Mouse (Mus musculus) stomach, embryonic 14.5 days (tissue): Measurements from ENCODE around the gene Zzef1. TPM values are rescaled to one million over a fixed set of nuclear protein-coding genes. Genes with fewer than 3 reads are reported as not detected.

Experiments used
- ATAC-seq: fragments of 200-750 bp; cut with Nextera tagmentation; 2 replicates; pipeline ENCODE4 v1.8.0; 2017; ENCODE audit warnings: low read depth, moderate TSS enrichment; ENCODE audit not compliant: insufficient number of reproducible peaks, insufficient read depth, low FRiP score
- H3K27ac ChIP-seq: fragments of 300-500 bp; sonication (generic); 2 replicates; pipeline ENCODE4 v1.5.1; 2014; ENCODE audit warnings: mild to moderate bottlenecking, low read length, moderate library complexity, mixed read lengths
- H3K27me3 ChIP-seq: fragments of 300-500 bp; sonication (generic); 2 replicates; pipeline ENCODE4 v1.6.1; 2014; ENCODE audit warnings: low read length, control low read depth, mixed read lengths; ENCODE audit not compliant: control insufficient read depth, insufficient read depth
- H3K36me3 ChIP-seq: fragments of 300-500 bp; sonication (generic); 2 replicates; pipeline ENCODE4 v1.6.1; 2014; ENCODE audit warnings: mild to moderate bottlenecking, control low read depth, low read length, moderate library complexity, mixed read lengths; ENCODE audit not compliant: control insufficient read depth, insufficient read depth
- H3K4me1 ChIP-seq: fragments of 300-500 bp; sonication (generic); 2 replicates; pipeline ENCODE4 v1.6.1; 2014; ENCODE audit warnings: low read length, control low read depth, mixed read lengths; ENCODE audit not compliant: control insufficient read depth, insufficient read depth
- H3K4me2 ChIP-seq: fragments of 300-500 bp; sonication (generic); replicated peaks from 2 replicates; pipeline ENCODE4 v1.6.1; 2014; ENCODE audit warnings: low read depth, low read length, control low read depth
- H3K4me3 ChIP-seq: fragments of 300-500 bp; sonication (generic); 2 replicates; pipeline ENCODE4 v1.5.1; 2014; ENCODE audit warnings: low read depth, low read length, control low read depth
- H3K9ac ChIP-seq: fragments of 300-500 bp; sonication (generic); replicated peaks from 2 replicates; pipeline ENCODE4 v1.6.1; 2014; ENCODE audit warnings: low read depth, mild to moderate bottlenecking, control low read depth, low read length, moderate library complexity, mixed read lengths
- H3K9me3 ChIP-seq: fragments of 300-500 bp; sonication (generic); 2 replicates; pipeline ENCODE4 v1.6.1; 2016; ENCODE audit warnings: low read depth, low read length, control low read depth; ENCODE audit not compliant: control insufficient read depth
- WGBS: fragments of 180-500 bp; shearing (Covaris S2); extraction: QIAGEN DNeasy Blood & Tissue Kit; methylation state at CpG from one replicate; pipeline ENCODE4 v1.1.7; 2014; 5-methylcytosine and 5-hydroxymethylcytosine counted together
- polyA plus RNA-seq: library from polyadenylated mRNA; unstranded; fragments of >200 nt; fragmentation: Nextera tagmentation; extraction: Ambion mirVana; gene quantifications from 2 replicates; pipeline ENCODE4 v1.2.1, GENCODE M21; 2014

Zzef1 gene
- polyA plus RNA-seq: 12.7 and 13.8 TPM in 2 replicates

DNA sequence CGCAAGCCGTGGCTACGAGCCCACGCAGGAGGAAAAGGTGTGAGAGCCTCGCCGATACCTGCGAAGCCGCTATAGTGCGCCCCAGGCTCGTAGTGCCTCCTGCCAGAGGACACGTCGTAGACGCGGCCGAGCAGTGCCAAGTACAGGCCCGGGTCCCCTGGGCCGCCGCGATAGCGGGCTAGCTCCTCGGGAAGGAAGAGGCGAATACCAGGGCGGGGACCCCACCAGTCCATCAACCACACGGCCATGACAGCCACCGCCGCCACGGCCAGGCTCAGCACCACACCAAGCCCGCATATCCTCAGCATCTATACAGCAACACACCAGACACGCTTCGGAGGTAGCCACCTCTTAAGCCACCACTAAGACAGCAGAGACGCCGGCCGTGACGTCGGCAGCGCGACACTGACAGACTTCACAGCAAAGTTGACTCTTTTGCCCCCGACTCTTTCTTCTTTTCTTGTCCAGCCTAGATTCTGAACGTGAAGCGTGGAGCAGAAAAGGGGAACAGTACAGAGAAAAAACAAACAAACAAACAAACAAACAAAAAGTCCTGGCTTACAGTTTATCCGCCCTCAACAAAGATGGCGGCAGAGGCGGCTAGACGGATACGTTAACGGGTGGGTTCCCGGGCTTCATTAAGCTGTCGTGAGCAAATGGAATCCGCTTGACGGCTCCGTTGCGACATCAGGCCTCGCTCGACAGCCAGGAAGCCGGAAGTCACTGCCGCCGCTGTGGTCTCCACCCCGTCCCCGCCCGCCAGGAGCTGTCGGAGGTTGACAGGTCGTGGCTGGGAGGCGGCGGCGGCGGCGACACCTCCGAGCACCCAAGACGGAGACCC, at the start of gene Zzef1, which contains the start of gene Cyb5d2:
Zzef1 (plus strand) TSS at position 772 of the 841 bp plus-strand sequence.
Cyb5d2 (minus strand) TSS at position 688 of the 841 bp plus-strand sequence.
- Histone ChIP-seq H3K27ac (peak within 1 kb of the TSS; percentile 68), H3K4me3 (peak within 1 kb of the TSS; percentile 78), H3K9ac (peak within 1 kb of the TSS; percentile 66), H3K4me2 (peak within 1 kb of the TSS; percentile 78), H3K36me3 (no peaks in the 10 kb centered on the region), H3K4me1 (0 out of 2 replicates have a peak, but pooled peaks cover 3% of the 10 kb centered on the region), H3K9me3 (no peaks in the 10 kb centered on the region), H3K27me3 (no peaks in the 10 kb centered on the region)
- peak; percentile 96 for ATAC-seq
- under 1% methylated on average over 69 of the region's 69 CpGs for WGBS

DNA sequence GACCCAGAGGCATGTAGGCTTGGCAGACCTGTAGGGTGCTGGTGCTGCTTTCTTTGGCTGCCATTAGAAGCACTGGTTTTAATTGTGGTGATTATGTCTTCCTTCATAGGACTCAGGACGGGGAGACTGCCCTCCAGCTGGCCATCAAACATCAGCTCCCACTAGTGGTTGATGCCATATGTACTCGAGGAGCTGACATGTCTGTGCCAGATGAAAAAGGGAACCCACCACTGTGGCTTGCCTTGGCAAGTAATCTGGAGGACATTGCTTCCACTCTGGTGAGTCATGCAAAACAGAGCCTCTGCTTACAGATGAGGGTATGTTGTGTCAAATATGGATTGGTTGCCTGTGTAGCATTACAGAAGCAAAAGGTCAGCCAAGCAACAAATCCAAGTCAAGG, 44.1 kb upstream of the Zzef1 start:
- 36% methylated on average over 2 of the region's 2 CpGs for WGBS
- no peak overlapping the region for H3K9ac ChIP-seq
- H3K4me1 ChIP-seq: no peaks in the 10 kb centered on the region
- peaks cover 86% of the 10 kb centered on the region for H3K36me3 ChIP-seq
- no peak for ATAC-seq
- H3K9me3 ChIP-seq: no peaks in the 10 kb centered on the region
- H3K4me3 ChIP-seq: no peak overlapping the region
- H3K4me2 ChIP-seq: no peak overlapping the region
- H3K27me3 ChIP-seq: no peaks in the 10 kb centered on the region
- no peak overlapping the region for H3K27ac ChIP-seq

DNA sequence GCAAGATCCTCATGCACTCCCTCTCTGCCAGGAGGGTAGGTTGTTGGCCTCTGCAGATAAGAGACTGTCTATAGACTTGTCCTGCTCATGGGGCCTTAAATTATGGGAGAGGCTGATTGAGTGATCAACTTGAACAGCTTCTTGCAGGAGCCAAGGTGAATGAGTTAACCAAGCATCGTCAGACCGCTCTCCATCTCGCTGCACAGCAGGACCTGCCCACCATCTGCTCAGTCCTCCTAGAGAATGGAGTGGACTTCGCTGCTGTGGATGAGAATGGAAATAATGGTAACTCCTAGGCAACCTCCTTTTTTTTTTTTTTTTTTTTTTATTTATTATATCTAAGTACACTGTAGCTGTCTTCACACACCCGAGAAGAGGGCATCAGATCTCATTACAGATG, 37.7 kb upstream of the Zzef1 start:
- Histone ChIP-seq H3K4me3 (no peak overlapping the region), H3K9me3 (no peaks in the 10 kb centered on the region), H3K27ac (no peak overlapping the region), H3K27me3 (no peaks in the 10 kb centered on the region), H3K4me1 (no peaks in the 10 kb centered on the region), H3K36me3 (peaks cover 89% of the 10 kb centered on the region), H3K9ac (no peak overlapping the region), H3K4me2 (no peak overlapping the region)
- ATAC-seq: no peak
- WGBS: 96% methylated on average over 5 of the region's 5 CpGs

DNA sequence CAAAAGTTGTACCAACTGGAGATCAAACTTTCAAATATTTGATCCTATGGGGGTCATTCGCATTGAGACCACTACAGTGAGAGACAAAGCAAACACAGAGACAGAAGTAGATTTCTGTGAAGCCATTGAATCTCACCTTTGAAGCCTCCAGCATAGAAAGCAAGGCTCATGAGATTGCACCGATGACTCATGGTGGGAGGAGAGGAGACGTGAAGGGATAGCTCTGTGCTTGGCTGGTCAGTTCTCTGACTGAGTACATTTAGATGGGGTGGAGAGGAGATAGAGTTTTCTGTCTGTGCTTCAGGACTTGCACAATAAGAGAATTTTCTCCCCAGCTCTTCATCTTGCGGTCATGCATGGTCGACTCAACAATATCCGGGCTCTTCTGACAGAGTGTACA, 36.4 kb upstream of the Zzef1 start:
- WGBS: 90% methylated on average over 6 of the region's 6 CpGs
- H3K4me1 ChIP-seq: no peaks in the 10 kb centered on the region
- ATAC-seq: no peak
- no peak overlapping the region for H3K9ac ChIP-seq
- H3K4me3 ChIP-seq: no peak overlapping the region
- H3K4me2 ChIP-seq: no peak overlapping the region
- H3K27ac ChIP-seq: no peak overlapping the region
- H3K27me3 ChIP-seq: no peaks in the 10 kb centered on the region
- no peaks in the 10 kb centered on the region for H3K9me3 ChIP-seq
- peaks cover 86% of the 10 kb centered on the region for H3K36me3 ChIP-seq

DNA sequence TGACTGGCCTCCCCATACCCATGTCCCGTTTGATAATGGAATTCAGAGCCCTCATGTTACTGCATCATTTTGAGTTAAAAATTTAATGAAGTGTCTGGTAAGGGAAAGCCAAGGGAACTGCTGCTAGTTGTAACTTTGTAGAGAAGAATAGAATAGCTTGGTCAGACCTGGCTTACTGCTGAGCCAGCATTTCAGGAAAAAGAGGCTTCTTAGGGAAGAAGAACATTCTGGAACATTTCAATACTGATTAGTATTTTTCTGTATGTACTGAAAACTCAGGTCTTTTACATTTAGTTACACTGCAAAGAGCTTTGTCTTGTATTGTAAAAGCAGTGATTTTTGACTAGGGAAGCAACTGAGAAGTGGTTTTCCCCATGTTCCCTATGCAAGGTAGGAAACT, 35.2 kb upstream of the Zzef1 start:
- H3K27ac ChIP-seq: no peak overlapping the region
- no peak overlapping the region for H3K9ac ChIP-seq
- H3K9me3 ChIP-seq: no peaks in the 10 kb centered on the region
- WGBS: 86% methylated on average over 1 of the region's 1 CpGs
- peaks cover 76% of the 10 kb centered on the region for H3K36me3 ChIP-seq
- H3K27me3 ChIP-seq: no peaks in the 10 kb centered on the region
- H3K4me1 ChIP-seq: no peaks in the 10 kb centered on the region
- no peak for ATAC-seq
- no peak overlapping the region for H3K4me3 ChIP-seq
- H3K4me2 ChIP-seq: no peak overlapping the region

DNA sequence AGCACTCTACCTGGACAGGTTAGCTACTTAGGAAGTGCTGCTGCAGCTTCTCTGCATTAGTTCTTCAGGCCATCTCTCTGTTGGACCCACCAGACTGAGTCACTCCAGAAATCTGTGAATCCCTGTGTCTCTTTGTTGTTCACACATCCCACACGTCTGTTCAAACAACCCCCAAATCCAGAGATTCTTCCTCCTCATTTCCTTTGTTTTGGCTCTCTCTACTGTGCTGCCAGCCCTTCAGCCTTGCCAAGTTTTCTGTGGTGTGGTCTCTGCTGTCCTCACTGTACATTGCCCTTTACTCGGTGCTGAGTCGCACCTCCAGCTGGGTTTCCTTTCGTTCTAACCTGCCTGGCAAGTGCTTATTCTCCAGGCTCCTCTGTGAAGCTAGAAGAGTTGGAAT, 31.8 kb upstream of the Zzef1 start:
- H3K4me3 ChIP-seq: no peak overlapping the region
- no peak overlapping the region for H3K27ac ChIP-seq
- whole genome bisulfite sequencing: 83% methylated on average over 4 of the region's 4 CpGs
- no peaks in the 10 kb centered on the region for H3K27me3 ChIP-seq
- 0 out of 2 replicates have a peak, but pooled peaks cover 2% of the 10 kb centered on the region for H3K4me1 ChIP-seq
- no peaks in the 10 kb centered on the region for H3K9me3 ChIP-seq
- H3K4me2 ChIP-seq: no peak overlapping the region
- H3K9ac ChIP-seq: no peak overlapping the region
- ATAC-seq: no peak
- H3K36me3 ChIP-seq: peaks cover 61% of the 10 kb centered on the region

DNA sequence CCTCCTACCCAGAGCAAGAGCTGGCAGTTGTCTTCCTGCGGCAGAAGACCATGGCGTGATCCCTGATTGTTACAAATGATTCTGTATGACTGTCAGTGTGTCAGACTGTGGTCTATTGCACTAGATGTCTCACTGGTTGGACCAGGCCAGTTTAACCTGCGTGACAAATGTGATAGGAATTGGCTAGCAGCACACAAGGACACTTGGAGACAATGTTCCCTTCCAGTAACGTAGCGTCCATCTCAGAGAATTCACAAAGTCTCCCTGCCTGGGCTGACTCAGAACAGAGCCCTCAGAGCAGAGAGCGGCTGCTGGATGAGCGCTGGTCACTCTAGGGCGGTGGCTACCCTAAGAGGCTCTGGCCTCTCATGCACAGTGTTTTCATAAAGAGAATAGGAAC, 28.3 kb upstream of the Zzef1 start:
- peak overlapping the region; percentile 55; the same call in 1 of the 2 replicates for H3K27ac ChIP-seq
- ATAC-seq: no peak
- H3K9me3 ChIP-seq: no peaks in the 10 kb centered on the region
- 82% methylated on average over 8 of the region's 8 CpGs for WGBS
- peaks cover 32% of the 10 kb centered on the region for H3K36me3 ChIP-seq
- no peaks in the 10 kb centered on the region for H3K27me3 ChIP-seq
- H3K4me1 ChIP-seq: 0 out of 2 replicates have a peak, but pooled peaks cover 2% of the 10 kb centered on the region
- no peak overlapping the region for H3K4me3 ChIP-seq
- no peak overlapping the region for H3K9ac ChIP-seq
- no peak overlapping the region for H3K4me2 ChIP-seq

DNA sequence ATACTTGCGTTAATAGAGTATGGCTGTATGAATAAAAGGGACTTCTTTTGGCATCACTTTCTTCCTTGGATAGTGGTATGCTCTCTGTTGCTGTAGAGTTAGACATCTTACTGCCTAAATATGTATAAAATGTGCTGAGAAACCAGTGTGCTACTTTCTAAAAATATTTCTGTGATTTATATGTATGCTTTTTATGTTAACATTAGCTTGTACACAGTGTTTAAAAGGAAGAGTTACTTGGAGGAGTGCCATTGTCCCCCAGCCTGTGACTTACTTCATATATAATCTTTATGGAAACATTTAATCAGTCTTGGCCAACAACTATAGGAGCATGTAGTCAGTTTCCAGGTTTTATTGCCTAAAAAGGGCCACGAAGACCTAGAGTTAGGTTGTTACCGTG, 27.0 kb upstream of the Zzef1 start:
- Histone ChIP-seq H3K9me3 (no peaks in the 10 kb centered on the region), H3K36me3 (peaks cover 22% of the 10 kb centered on the region), H3K27ac (peak overlapping the region; percentile 55; the same call in 1 of the 2 replicates), H3K9ac (no peak overlapping the region), H3K27me3 (no peaks in the 10 kb centered on the region), H3K4me3 (no peak overlapping the region), H3K4me2 (no peak overlapping the region), H3K4me1 (0 out of 2 replicates have a peak, but pooled peaks cover 2% of the 10 kb centered on the region)
- 82% methylated on average over 3 of the region's 3 CpGs for WGBS
- ATAC-seq: no peak
